ENCODE assay signal across 21 mouse cellular contexts in the genomic region with DNA sequence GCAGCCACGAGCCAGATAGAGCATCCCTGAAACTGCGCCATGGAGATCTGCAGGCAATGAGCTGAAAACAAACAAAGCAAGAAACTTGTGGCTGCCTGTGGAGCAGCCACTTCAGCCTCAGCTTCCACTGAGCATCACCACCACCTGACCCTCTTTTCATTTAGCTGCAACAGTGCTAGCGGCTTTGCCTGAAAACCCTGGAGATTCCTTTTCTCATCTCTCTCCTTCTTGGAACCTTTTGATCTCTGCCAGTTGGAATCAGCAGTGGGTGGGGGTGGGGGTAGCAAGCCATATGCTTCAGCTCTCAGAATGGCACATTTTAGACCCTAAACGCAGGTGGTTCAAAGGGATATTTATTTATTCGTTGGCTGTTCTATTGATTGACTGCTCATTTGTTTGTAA.
A peak's percentile ranks its signal among the peaks of the same experiment; 100 is the strongest.
DNase-seq lines count a peak whose midpoint lies in the region; ATAC-seq lines count a peak whose summit lies in the region.
"Had no signal": no experiment of that assay in that cellular context is flagged by ENCODE, and none has a peak within 500 bp of the region (broad histone marks: within the 10 kb centered on the region; RNA-seq: fewer than 3 reads in every experiment).

No protein-coding gene starts in this region.

- peak overlapping the region; percentile 53 for H3K27ac ChIP-seq in forebrain, embryonic 13.5 days
- no peak overlapping the region for H3K27ac ChIP-seq in forebrain, embryonic 10.5 days
- peak overlapping the region; percentile 51 for H3K27ac ChIP-seq in midbrain, embryonic 13.5 days
- H3K27ac ChIP-seq: embryonic facial prominence, embryonic 13.5 days; heart, embryonic 10.5 days; limb, embryonic 10.5 days; liver, embryonic 12.5 days; lung, embryonic 15.5 days; stomach, postnatal 0 days had no signal

- ATAC-seq in forebrain, embryonic 13.5 days: peak; percentile 28; the same call in 1 of the 2 replicates
- peak; percentile 55 for ATAC-seq in midbrain, embryonic 13.5 days
- ATAC-seq: liver, embryonic 12.5 days had no signal

- DNase-seq in forebrain, embryonic 10.5 days (ENCODE audit: extremely low spot score, low spot score): no peak
- DNase-seq in brain, adult 2 months (ENCODE audit: low read depth, low spot score): peak; percentile 61
- DNase-seq in cerebellum, postnatal 25 days: peak; percentile 38 to 39
- DNase-seq in spleen, adult 18-20 months: no peak
- DNase-seq in spleen, postnatal 4 days (ENCODE audit: low spot score in 2 of 2): no peak
- DNase-seq: B cell, adult 2 months; gastrocnemius, postnatal 14 days; heart, postnatal 4 days; kidney, adult 2 months; kidney, postnatal 4 days; layer of hippocampus, postnatal 36 days; right cerebral cortex, adult 18-20 months; thymus, postnatal 25 days had no signal

- no peak overlapping the region for H3K9ac ChIP-seq in forebrain, embryonic 13.5 days
- no peak overlapping the region for H3K9ac ChIP-seq in midbrain, embryonic 13.5 days (replicated peaks)
- H3K9ac ChIP-seq: embryonic facial prominence, embryonic 13.5 days; liver, embryonic 12.5 days; lung, embryonic 15.5 days had no signal

- peak overlapping the region; percentile 10; the same call in 1 of the 2 replicates for H3K4me2 ChIP-seq in forebrain, embryonic 13.5 days
- no peak overlapping the region for H3K4me2 ChIP-seq in midbrain, embryonic 13.5 days (replicated peaks)
- H3K4me2 ChIP-seq: embryonic facial prominence, embryonic 13.5 days; liver, embryonic 12.5 days; lung, embryonic 15.5 days had no signal

- H3K4me1 ChIP-seq in forebrain, embryonic 13.5 days: peaks cover 14% of the 10 kb centered on the region
- peaks cover 11% of the 10 kb centered on the region for H3K4me1 ChIP-seq in forebrain, embryonic 10.5 days
- peaks cover 15% of the 10 kb centered on the region for H3K4me1 ChIP-seq in midbrain, embryonic 13.5 days (replicated peaks)
- H3K4me1 ChIP-seq: embryonic facial prominence, embryonic 13.5 days; heart, embryonic 10.5 days; limb, embryonic 10.5 days; liver, embryonic 12.5 days had no signal

- no peaks in the 10 kb centered on the region for H3K9me3 ChIP-seq in forebrain, embryonic 13.5 days (replicated peaks)
- H3K9me3 ChIP-seq in forebrain, embryonic 10.5 days: no peaks in the 10 kb centered on the region
- no peaks in the 10 kb centered on the region for H3K9me3 ChIP-seq in midbrain, embryonic 13.5 days
- H3K9me3 ChIP-seq: embryonic facial prominence, embryonic 13.5 days; heart, embryonic 10.5 days; limb, embryonic 10.5 days; liver, embryonic 12.5 days; lung, embryonic 15.5 days had no signal

- 23% methylated on average over 5 of the region's 5 CpGs for WGBS in forebrain, embryonic 13.5 days
- WGBS in forebrain, embryonic 10.5 days: 41% methylated on average over 5 of the region's 5 CpGs
- WGBS in midbrain, embryonic 13.5 days: 17% methylated on average over 5 of the region's 5 CpGs

- no peaks in the 10 kb centered on the region for H3K27me3 ChIP-seq in forebrain, embryonic 13.5 days
- H3K27me3 ChIP-seq in forebrain, embryonic 10.5 days (ENCODE audit: poor library complexity, severe bottlenecking): no peaks in the 10 kb centered on the region
- no peaks in the 10 kb centered on the region for H3K27me3 ChIP-seq in midbrain, embryonic 13.5 days
- H3K27me3 ChIP-seq: embryonic facial prominence, embryonic 13.5 days; liver, embryonic 12.5 days; lung, embryonic 15.5 days had no signal

- H3K4me3 ChIP-seq in forebrain, embryonic 13.5 days: no peak overlapping the region
- no peak overlapping the region for H3K4me3 ChIP-seq in forebrain, embryonic 10.5 days
- H3K4me3 ChIP-seq in midbrain, embryonic 13.5 days (replicated peaks): no peak overlapping the region
- H3K4me3 ChIP-seq: embryonic facial prominence, embryonic 13.5 days; heart, embryonic 10.5 days; limb, embryonic 10.5 days; liver, embryonic 12.5 days; lung, embryonic 15.5 days had no signal

- H3K36me3 ChIP-seq in forebrain, embryonic 13.5 days (ENCODE audit: poor library complexity, severe bottlenecking): no peaks in the 10 kb centered on the region
- H3K36me3 ChIP-seq in forebrain, embryonic 10.5 days (replicated peaks): no peaks in the 10 kb centered on the region
- H3K36me3 ChIP-seq in midbrain, embryonic 13.5 days: no peaks in the 10 kb centered on the region
- H3K36me3 ChIP-seq: embryonic facial prominence, embryonic 13.5 days; heart, embryonic 10.5 days; limb, embryonic 10.5 days; liver, embryonic 12.5 days; lung, embryonic 15.5 days had no signal

Comparison
In these comparisons a context has a peak if more than half of its experiments do, and no peak if none do; other contexts are left out.
1. DNase-seq: peak in brain, adult 2 months (single experiment) and cerebellum, postnatal 25 days (2 of 2); none in forebrain, embryonic 10.5 days (single experiment), spleen, adult 18-20 months (0 of 2) and spleen, postnatal 4 days (0 of 2).